Mouse (Mus musculus) kidney, adult 2 months (tissue): ENCODE data around the gene Ndufa7. TPM values are rescaled to one million over a fixed set of nuclear protein-coding genes. Genes with fewer than 3 reads are reported as not detected.
A peak's percentile ranks its signal among the peaks of the same experiment; 100 is the strongest.

Source experiments
- DNase-seq: peaks from one replicate; pipeline ENCODE4 v3.0.0; 2021
- H3K27ac ChIP-seq: fragments of 200-500 bp; 2 replicates; pipeline ENCODE4 v1.5.1; 2012; ENCODE audit warnings: low read depth, low read length, control low read depth, inconsistent platforms; ENCODE audit not compliant: insufficient read depth
- H3K27me3 ChIP-seq: fragments of 200-500 bp; replicated peaks from 2 replicates; pipeline ENCODE4 v1.6.1; 2012; ENCODE audit warnings: mild to moderate bottlenecking, moderate library complexity, low read length, inconsistent platforms; ENCODE audit not compliant: control insufficient read depth, insufficient read depth
- H3K36me3 ChIP-seq: fragments of 200-500 bp; 2 replicates; pipeline ENCODE4 v1.6.1; 2012; ENCODE audit warnings: mild to moderate bottlenecking, moderate library complexity, low read length, inconsistent platforms; ENCODE audit not compliant: control insufficient read depth, insufficient read depth
- H3K4me1 ChIP-seq: fragments of 200-500 bp; 2 replicates; pipeline ENCODE4 v1.6.1; 2011; ENCODE audit warnings: low read length; ENCODE audit not compliant: control insufficient read depth, insufficient read depth
- H3K4me3 ChIP-seq: fragments of 200-500 bp; 2 replicates; pipeline ENCODE4 v1.5.1; 2011; ENCODE audit warnings: mild to moderate bottlenecking, low read depth, low read length, control low read depth; ENCODE audit not compliant: insufficient read depth
- CTCF ChIP-seq: fragments of 200-500 bp; conservative IDR thresholded peaks from 2 replicates; pipeline ENCODE4 v1.5.1; 2011; ENCODE audit warnings: low read depth, mild to moderate bottlenecking, control low read depth, low read length, moderate library complexity, mixed read lengths; ENCODE audit not compliant: insufficient read depth, insufficient read length
- POLR2A ChIP-seq: fragments of 200-500 bp; IDR thresholded peaks from one replicate; pipeline ENCODE4 v1.6.1; 2011; ENCODE audit warnings: low read depth, low read length, control low read depth
- WGBS: fragments of 180-500 bp; shearing (Covaris S2); methylation state at CpG from one replicate; pipeline ENCODE4 v1.1.7; 2018; 5-methylcytosine and 5-hydroxymethylcytosine counted together
- polyA plus RNA-seq: library from polyadenylated mRNA; depleted of rRNA; stranded (reverse); fragments of >200 nt; gene quantifications from 2 replicates; pipeline ENCODE4 v1.2.3, GENCODE M21; 2012

Gene Ndufa7
- polyA plus RNA-seq, 1 experiment, result 745 TPM

GRCm38 (mm10) chr17:33781124-33781977 is 43.0 kb upstream of the Ndufa7 start, which contains the start of gene Angptl4:
TSS of gene Angptl4 (minus strand) at chr17:33781830.
- 7% methylated on average over 50 of the region's 50 CpGs for WGBS
- peak within 1 kb of the TSS; percentile 39 for H3K4me3 ChIP-seq
- TF ChIP-seq CTCF (no peak), POLR2A (no peak)
- peaks cover 28% of the 10 kb centered on the region for H3K4me1 ChIP-seq
- peak; percentile 85 for DNase-seq
- H3K27me3 ChIP-seq, result no peaks in the 10 kb centered on the region
- peak within 1 kb of the TSS; percentile 69 for H3K27ac ChIP-seq
- peaks cover 5% of the 10 kb centered on the region; the same call in 1 of the 2 replicates for H3K36me3 ChIP-seq

- TF ChIP-seq CTCF, result no peak
- TF ChIP-seq POLR2A, result no peak
- H3K36me3 ChIP-seq, result peaks cover 3% of the 10 kb centered on the region; the same call in 1 of the 2 replicates
- 39% methylated on average over 4 of the region's 4 CpGs for WGBS
- H3K4me3 ChIP-seq, result no peak overlapping the region
- peaks cover 28% of the 10 kb centered on the region for H3K4me1 ChIP-seq
- no peak for DNase-seq
- peak overlapping the region; percentile 69 for H3K27ac ChIP-seq
- H3K27me3 ChIP-seq, result no peaks in the 10 kb centered on the region
These were observed 42.3 kb upstream of the Ndufa7 start for GRCm38 (mm10) chr17:33782067-33782466.

DNA sequence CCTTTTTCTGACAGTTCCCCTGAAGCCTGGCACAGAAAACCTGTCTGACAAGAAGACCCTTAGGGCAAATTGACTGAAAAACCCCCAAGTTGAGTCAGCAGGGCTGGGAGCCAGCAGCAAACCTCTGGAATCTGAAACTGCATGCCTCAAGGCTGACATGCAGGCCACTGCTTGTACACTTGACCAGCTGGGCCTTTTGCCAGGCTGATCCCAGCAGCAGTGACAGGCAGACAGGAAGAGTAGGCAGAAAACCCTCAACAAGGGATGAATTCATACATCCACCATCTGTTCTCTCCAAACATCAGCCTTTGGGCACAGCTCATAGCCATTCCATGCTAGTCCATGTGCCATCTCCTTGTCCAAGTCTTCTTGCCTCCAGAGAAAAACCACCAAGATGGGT is 41.0 kb upstream of the Ndufa7 start:
- H3K4me3 ChIP-seq, result no peak overlapping the region
- DNase-seq, result peak; percentile 95
- peaks cover 24% of the 10 kb centered on the region for H3K4me1 ChIP-seq
- no peaks in the 10 kb centered on the region for H3K27me3 ChIP-seq
- H3K36me3 ChIP-seq, result no peaks in the 10 kb centered on the region; the same call in 1 of the 2 replicates
- TF ChIP-seq POLR2A, result no peak
- no peak for TF ChIP-seq CTCF
- peak overlapping the region; percentile 31; the same call in 1 of the 2 replicates for H3K27ac ChIP-seq

DNA sequence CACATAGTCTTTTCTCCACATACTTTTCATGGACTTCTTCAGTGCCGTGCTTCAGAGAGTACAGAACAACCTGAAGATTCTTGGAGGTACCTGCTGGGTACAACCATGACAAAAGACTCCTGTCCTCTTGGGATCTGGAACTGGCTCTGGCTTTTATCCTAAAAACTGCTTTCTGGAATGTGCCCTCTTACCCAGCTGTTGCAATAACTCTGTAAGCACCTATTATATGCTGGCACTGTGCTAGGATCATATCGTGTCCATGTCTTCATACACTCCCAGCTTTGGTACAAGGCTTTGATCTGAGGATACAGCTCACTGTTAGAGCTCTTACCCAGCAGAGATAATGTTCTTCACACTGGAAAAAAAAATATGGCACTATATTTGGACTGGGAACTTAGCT is 39.4 kb upstream of the Ndufa7 start:
- WGBS, result 80% methylated on average over 2 of the region's 2 CpGs
- H3K4me1 ChIP-seq, result peaks cover 18% of the 10 kb centered on the region
- H3K4me3 ChIP-seq, result no peak overlapping the region
- H3K27ac ChIP-seq, result no peak overlapping the region
- TF ChIP-seq CTCF (no peak), POLR2A (no peak)
- no peaks in the 10 kb centered on the region for H3K36me3 ChIP-seq
- no peaks in the 10 kb centered on the region for H3K27me3 ChIP-seq
- no peak for DNase-seq

- Histone ChIP-seq H3K4me3 (no peak overlapping the region), H3K4me1 (peaks cover 18% of the 10 kb centered on the region), H3K27ac (no peak overlapping the region), H3K36me3 (no peaks in the 10 kb centered on the region), H3K27me3 (no peaks in the 10 kb centered on the region)
- WGBS, result 89% methylated on average over 18 of the region's 18 CpGs
- no peak for TF ChIP-seq POLR2A
- no peak for TF ChIP-seq CTCF
- no peak for DNase-seq
These were observed 38.0 kb upstream of the Ndufa7 start for GRCm38 (mm10) chr17:33786375-33786774.

GRCm38 (mm10) chr17:33788732-33789131 is 35.6 kb upstream of the Ndufa7 start:
- Histone ChIP-seq H3K27ac (no peak overlapping the region), H3K4me1 (peaks cover under 1% of the 10 kb centered on the region; the same call in 1 of the 2 replicates), H3K36me3 (no peaks in the 10 kb centered on the region), H3K27me3 (no peaks in the 10 kb centered on the region), H3K4me3 (no peak overlapping the region)
- TF ChIP-seq CTCF, result no peak
- no peak for TF ChIP-seq POLR2A
- peak; percentile 24 for DNase-seq
- 33% methylated on average over 4 of the region's 4 CpGs for WGBS

GRCm38 (mm10) chr17:33798306-33798705 is 26.1 kb upstream of the Ndufa7 start:
- DNase-seq, result peak; percentile 73
- peak; percentile 60 for TF ChIP-seq CTCF
- TF ChIP-seq POLR2A, result no peak
- 28% methylated on average over 3 of the region's 3 CpGs for WGBS

More at GRCm38 (mm10) chr17:33798306-33798705, 26.1 kb upstream of the Ndufa7 start:
- H3K27ac ChIP-seq, result no peak overlapping the region
- H3K27me3 ChIP-seq, result no peaks in the 10 kb centered on the region
- no peak overlapping the region for H3K4me3 ChIP-seq
- no peaks in the 10 kb centered on the region for H3K4me1 ChIP-seq
- H3K36me3 ChIP-seq, result no peaks in the 10 kb centered on the region
